Mouse (Mus musculus): Measurements from ENCODE around the gene Gclc. TPM values are rescaled to one million over a fixed set of nuclear protein-coding genes. Genes with fewer than 3 reads are reported as not detected.

The Gclc gene
- polyA plus RNA-seq, 1 experiment from 2014 or later, result 11.3 TPM

DNA sequence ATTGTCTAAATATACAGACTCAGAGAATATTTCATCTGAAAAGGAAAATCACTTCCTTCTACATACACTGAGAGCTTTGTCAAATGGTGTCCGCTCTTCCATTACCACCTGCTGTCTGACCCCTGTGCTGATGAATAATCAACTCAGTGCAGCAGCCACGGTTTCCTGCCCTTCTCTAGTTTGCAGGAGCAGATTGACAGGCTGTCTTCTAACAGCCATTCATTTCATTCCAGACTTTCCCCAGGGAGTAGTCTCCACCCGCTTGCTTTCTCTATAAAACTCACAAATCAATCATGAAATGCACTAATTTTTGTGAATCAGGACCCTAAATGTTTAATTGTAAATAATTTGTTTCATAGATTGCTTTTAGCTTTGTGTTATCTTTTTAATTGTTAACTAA lies 39.5 kb downstream of the Gclc start:
- H3K4me1 ChIP-seq, result no peaks in the 10 kb centered on the region
- H3K27ac ChIP-seq, result no peak overlapping the region
- no peak overlapping the region for H3K9ac ChIP-seq
- H3K9me3 ChIP-seq, result no peaks in the 10 kb centered on the region
- no peak overlapping the region for H3K4me3 ChIP-seq
- no peak for ATAC-seq (ENCODE audit: insufficient number of reproducible peaks, low FRiP score, low TSS enrichment, low read depth)
- peaks cover 28% of the 10 kb centered on the region for H3K36me3 ChIP-seq
- 57% methylated on average over 3 of the region's 3 CpGs for WGBS
- H3K27me3 ChIP-seq, result no peaks in the 10 kb centered on the region
- no peak overlapping the region for H3K4me2 ChIP-seq

DNA sequence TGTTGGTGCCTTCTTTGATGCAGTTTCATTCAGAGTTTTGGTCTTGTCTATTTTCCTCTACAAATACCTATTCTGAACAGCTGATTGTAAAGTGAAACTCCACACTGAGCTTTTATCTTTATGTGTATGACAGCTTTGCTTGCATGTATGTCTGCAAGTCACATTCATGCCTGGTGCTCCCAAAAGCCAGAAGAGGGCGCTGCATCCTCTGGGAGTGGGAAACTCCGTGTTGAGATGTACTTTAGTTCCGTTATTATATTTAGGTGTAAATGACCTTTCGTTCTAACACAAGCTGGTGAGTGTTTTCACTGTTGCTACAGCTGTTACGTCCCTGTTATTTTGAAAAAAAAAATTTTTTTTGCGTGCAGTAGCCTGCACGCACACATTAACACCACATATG lies 48.1 kb downstream of the Gclc start:
- Histone ChIP-seq H3K4me1 (peaks cover 4% of the 10 kb centered on the region), H3K4me2 (no peak overlapping the region), H3K9me3 (no peaks in the 10 kb centered on the region), H3K4me3 (no peak overlapping the region), H3K27me3 (no peaks in the 10 kb centered on the region), H3K9ac (no peak overlapping the region), H3K27ac (no peak overlapping the region), H3K36me3 (no peaks in the 10 kb centered on the region)
- 51% methylated on average over 7 of the region's 7 CpGs for WGBS
- ATAC-seq (ENCODE audit: insufficient number of reproducible peaks, low FRiP score, low TSS enrichment, low read depth), result no peak

DNA sequence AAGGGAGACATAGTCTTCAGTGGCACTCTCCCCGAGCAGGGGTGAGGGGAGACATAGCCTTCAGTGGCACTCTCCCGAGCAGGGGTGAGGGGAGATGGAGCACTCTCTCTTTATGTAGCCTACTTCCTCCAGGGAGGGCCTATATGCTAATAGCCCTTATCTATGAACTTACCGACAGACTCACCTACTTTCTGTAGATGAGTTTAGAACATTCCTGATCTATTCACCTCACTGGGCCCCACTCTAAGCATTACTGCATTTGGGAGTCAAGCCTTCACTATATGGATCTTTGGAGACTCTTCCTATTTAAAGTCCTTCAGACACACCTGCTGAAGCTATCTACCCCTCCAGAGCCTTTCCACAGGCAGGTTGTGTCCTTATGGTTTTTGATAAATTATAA lies 52.1 kb downstream of the Gclc start:
- Histone ChIP-seq H3K36me3 (no peaks in the 10 kb centered on the region), H3K9me3 (no peaks in the 10 kb centered on the region), H3K9ac (no peak overlapping the region), H3K4me3 (peak overlapping the region; percentile 22), H3K4me1 (peaks cover 4% of the 10 kb centered on the region), H3K4me2 (peak overlapping the region; percentile 40), H3K27me3 (no peaks in the 10 kb centered on the region), H3K27ac (no peak overlapping the region; the same call in 1 of the 2 replicates)
- WGBS, result 47% methylated on average over 3 of the region's 3 CpGs
- no peak for ATAC-seq (ENCODE audit: insufficient number of reproducible peaks, low FRiP score, low TSS enrichment, low read depth)

DNA sequence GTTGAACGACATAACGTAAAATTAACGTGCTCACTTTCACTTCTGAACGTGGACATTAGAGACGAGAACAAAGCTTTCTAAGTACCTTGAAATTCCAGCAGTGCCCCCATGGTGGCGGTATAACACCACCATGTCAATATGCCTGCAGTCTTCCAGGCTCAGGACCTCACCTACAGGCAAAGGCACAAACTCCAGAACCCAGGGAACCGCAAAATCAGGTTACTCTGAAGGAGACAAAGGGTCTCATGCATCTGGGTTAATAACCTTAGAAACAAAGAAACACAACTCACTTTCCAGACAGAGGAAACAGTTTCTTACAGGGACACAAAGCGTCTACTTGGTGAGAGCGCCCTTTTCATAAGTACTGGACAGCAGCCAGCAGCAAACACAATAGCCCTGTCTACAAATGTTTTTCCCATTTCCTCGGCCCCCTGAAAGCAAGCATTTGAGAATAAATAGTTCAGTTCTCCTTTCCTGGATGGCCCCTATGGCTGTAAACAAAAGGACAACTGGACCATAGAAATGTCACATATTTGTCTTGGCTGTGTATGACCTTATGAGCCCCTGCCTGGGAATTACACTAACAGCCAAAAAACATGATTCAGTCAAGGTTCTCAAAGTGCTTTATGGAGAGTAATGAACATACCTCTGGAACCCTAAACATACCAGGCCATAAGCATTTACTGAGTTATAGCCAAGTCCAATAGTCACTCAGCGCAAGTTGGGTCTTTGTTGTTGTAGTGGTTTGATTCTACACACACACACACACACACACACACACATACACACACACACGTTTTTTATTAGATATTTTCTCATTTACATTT lies 52.7 kb downstream of the Gclc start:
- no peaks in the 10 kb centered on the region for H3K27me3 ChIP-seq
- H3K27ac ChIP-seq, result peak overlapping the region; percentile 43; the same call in 1 of the 2 replicates
- no peak overlapping the region for H3K9ac ChIP-seq
- H3K9me3 ChIP-seq, result no peaks in the 10 kb centered on the region
- peaks cover 4% of the 10 kb centered on the region for H3K4me1 ChIP-seq
- ATAC-seq (ENCODE audit: insufficient number of reproducible peaks, low FRiP score, low TSS enrichment, low read depth), result peak; percentile 75; the same call in 1 of the 2 replicates
- H3K4me2 ChIP-seq, result peak overlapping the region; percentile 40
- H3K4me3 ChIP-seq, result peak overlapping the region; percentile 22
- H3K36me3 ChIP-seq, result no peaks in the 10 kb centered on the region
- 16% methylated on average over 12 of the region's 12 CpGs for WGBS

DNA sequence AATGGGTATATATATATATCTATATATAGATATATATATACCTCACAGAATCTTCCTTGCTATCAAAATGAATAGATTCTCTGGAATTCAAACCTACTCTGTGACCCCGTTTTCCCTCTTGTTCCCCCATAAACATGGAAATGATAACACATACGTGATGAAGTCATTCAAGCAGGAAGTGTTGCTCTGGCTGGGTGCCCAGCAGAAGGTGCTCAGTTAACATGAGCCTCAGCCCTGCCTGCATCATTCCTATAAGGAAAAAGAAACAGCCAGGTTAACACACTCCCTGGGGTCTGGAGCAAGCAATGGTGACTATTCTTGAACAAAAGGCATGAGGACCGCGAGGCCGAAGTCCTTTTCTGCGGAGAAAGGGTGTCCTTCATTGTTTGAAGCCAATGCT lies 54.1 kb downstream of the Gclc start:
- 71% methylated on average over 6 of the region's 6 CpGs for WGBS
- Histone ChIP-seq H3K4me3 (no peak overlapping the region), H3K36me3 (no peaks in the 10 kb centered on the region), H3K4me2 (no peak overlapping the region), H3K9ac (no peak overlapping the region), H3K27me3 (no peaks in the 10 kb centered on the region), H3K4me1 (peaks cover 4% of the 10 kb centered on the region), H3K9me3 (no peaks in the 10 kb centered on the region), H3K27ac (no peak overlapping the region)
- no peak for ATAC-seq (ENCODE audit: insufficient number of reproducible peaks, low FRiP score, low TSS enrichment, low read depth)

DNA sequence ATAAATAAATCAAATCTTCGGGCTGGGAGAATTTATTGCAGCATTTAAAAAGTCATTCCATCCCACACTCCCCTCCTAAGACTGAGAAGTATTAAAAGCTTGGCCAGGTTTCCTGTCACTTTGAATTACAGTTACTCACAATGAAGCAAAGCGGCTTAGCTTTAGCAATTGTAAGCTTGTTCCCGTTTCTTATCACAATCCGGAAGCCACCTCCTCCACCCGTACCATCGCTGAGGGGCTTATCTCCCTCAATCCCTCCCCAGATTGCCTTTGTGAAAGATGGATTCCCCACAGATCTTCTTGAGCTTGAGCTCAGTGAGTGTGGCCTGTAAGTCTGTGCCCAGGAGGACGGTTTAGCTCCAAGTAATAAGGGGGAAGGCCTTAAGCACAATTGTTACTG lies 64.5 kb downstream of the Gclc start:
- WGBS, result 63% methylated on average over 7 of the region's 7 CpGs
- ATAC-seq (ENCODE audit: insufficient number of reproducible peaks, low FRiP score, low TSS enrichment, low read depth), result no peak

DNA sequence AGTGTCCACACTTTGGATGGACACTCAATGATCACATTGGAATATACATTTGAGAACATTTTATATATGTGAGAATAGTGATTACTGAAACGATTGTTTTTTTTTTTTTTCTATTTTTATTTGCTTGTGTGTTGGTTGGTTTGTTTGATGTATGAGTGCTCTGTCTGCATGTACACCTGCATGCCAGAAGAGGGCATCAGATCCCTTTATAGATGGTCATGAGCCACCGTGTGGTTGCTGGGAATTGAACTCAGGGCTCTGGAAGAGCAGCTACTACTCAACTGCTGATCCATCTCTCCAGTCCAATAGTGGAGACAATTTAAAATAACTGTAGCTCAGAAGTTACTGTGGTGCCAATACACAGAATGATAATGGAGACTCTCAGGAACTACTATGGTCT lies 65.0 kb downstream of the Gclc start:
- Histone ChIP-seq H3K9me3 (no peaks in the 10 kb centered on the region), H3K27me3 (no peaks in the 10 kb centered on the region), H3K4me2 (no peak overlapping the region), H3K36me3 (no peaks in the 10 kb centered on the region), H3K4me1 (peaks cover 4% of the 10 kb centered on the region; the same call in 1 of the 2 replicates), H3K9ac (no peak overlapping the region), H3K4me3 (no peak overlapping the region), H3K27ac (no peak overlapping the region)
- WGBS, result 82% methylated on average over 2 of the region's 2 CpGs
- ATAC-seq (ENCODE audit: insufficient number of reproducible peaks, low FRiP score, low TSS enrichment, low read depth), result no peak

More for the DNA sequence above, 64.5 kb downstream of the Gclc start:
- Histone ChIP-seq H3K36me3 (no peaks in the 10 kb centered on the region), H3K27ac (no peak overlapping the region), H3K9ac (no peak overlapping the region), H3K4me2 (no peak overlapping the region), H3K9me3 (no peaks in the 10 kb centered on the region), H3K4me1 (peaks cover 4% of the 10 kb centered on the region; the same call in 1 of the 2 replicates), H3K27me3 (no peaks in the 10 kb centered on the region), H3K4me3 (no peak overlapping the region)

DNA sequence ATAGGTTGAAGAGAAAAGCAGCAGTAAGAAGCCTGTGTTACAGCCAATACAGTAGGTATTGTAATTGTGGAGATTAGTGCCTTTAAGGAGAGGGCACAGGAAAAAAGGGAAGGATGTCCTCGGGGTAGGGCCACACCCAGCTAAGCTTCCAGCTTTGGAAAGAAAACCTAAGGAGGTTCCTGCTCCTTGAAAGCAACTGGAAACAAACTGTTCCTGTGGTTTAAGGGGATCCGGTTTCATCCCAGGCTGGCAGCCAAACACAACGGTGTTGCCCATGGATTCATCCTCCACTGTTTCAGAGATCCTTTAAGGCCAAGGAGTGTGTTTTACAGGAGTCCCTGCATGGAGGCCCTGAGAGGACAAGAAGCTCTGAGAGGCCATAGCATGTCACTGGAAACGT lies 66.5 kb downstream of the Gclc start:
- Histone ChIP-seq H3K27ac (no peak overlapping the region), H3K36me3 (no peaks in the 10 kb centered on the region), H3K9ac (no peak overlapping the region), H3K4me3 (no peak overlapping the region), H3K4me1 (peaks cover 10% of the 10 kb centered on the region), H3K9me3 (no peaks in the 10 kb centered on the region), H3K4me2 (no peak overlapping the region), H3K27me3 (no peaks in the 10 kb centered on the region)
- 47% methylated on average over 4 of the region's 4 CpGs for WGBS
- no peak for ATAC-seq (ENCODE audit: insufficient number of reproducible peaks, low FRiP score, low TSS enrichment, low read depth)

DNA sequence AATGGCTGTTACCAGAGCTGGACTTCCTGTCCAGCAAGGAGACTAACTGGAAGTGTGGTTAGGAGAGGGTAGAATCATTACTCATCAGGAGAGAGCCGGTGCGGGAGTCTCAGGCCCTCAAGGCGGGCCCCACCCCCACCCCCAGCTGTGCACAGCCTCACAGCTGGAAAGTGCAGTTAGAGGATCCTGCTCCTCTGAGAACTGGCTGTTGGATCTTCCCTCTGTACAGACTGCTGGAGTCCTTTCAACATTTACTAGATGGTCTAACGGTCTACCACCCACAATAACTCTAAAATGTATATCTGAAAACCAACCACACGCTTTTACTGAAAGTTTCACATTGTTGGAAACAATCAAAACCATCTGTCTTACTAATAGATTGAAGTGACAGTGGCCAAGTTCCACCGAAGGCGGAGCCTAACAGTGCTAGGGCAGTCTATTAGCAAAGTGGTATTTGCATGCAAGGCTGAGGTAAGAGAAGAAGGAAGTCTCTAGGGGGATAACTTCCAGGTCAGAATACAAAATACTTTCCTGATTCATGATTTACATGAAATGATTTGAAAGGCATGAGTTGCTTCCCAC lies 71.1 kb downstream of the Gclc start:
- 7% methylated on average over 7 of the region's 7 CpGs for WGBS
- no peaks in the 10 kb centered on the region for H3K36me3 ChIP-seq
- H3K4me2 ChIP-seq, result no peak overlapping the region
- ATAC-seq (ENCODE audit: insufficient number of reproducible peaks, low FRiP score, low TSS enrichment, low read depth), result peak; percentile 64; the same call in 1 of the 2 replicates
- no peak overlapping the region for H3K9ac ChIP-seq
- no peak overlapping the region for H3K4me3 ChIP-seq
- peak overlapping the region; percentile 52 for H3K27ac ChIP-seq
- H3K9me3 ChIP-seq, result no peaks in the 10 kb centered on the region
- peaks cover 15% of the 10 kb centered on the region for H3K4me1 ChIP-seq
- no peaks in the 10 kb centered on the region for H3K27me3 ChIP-seq

DNA sequence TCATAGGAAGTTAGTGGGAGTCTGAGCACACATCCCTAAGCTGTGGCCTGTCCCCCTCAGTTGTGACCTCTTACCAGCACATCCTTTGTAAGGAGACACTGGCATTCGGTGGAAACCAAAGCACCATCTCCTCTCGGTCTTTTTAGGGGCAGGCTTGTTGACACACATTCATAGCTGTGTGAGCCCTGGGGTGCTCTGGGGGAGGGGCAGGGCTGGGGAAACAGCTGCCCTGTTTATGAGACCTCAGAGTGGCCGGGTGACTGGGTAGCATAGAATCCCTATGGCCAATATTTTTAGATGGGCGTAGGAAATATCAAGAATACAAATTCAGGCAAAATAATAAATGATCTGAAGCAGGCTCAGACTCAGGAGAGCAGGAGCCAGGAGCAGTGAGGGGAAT lies 71.9 kb downstream of the Gclc start:
- no peaks in the 10 kb centered on the region for H3K9me3 ChIP-seq
- ATAC-seq (ENCODE audit: insufficient number of reproducible peaks, low FRiP score, low TSS enrichment, low read depth), result no peak
- H3K4me3 ChIP-seq, result no peak overlapping the region
- no peak overlapping the region for H3K4me2 ChIP-seq
- no peaks in the 10 kb centered on the region for H3K36me3 ChIP-seq
- peak overlapping the region; percentile 52; the same call in 1 of the 2 replicates for H3K27ac ChIP-seq
- H3K9ac ChIP-seq, result no peak overlapping the region
- WGBS, result 27% methylated on average over 4 of the region's 4 CpGs
- H3K4me1 ChIP-seq, result peaks cover 15% of the 10 kb centered on the region
- no peaks in the 10 kb centered on the region for H3K27me3 ChIP-seq

DNA sequence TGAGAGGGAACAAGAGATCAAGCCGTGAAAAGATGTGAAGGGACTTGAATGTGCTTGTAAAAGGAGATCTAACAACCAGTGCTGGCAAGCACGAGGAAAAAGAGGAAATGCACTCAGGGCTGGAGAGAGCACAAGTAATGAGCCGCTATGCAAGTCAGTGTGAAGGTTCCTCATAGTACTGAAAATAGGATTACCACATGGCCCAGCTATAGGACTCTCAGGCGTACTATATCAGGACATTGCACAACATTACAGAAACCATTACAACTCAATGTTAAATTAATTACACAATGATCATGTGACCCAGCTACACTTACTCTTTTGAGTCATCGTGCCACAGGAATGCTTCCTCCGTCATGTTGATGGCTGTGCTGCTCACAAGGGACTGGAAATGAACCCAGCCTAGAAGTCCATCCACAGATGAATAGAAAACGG lies 74.2 kb downstream of the Gclc start:
- Histone ChIP-seq H3K4me2 (no peak overlapping the region), H3K9ac (no peak overlapping the region), H3K9me3 (no peaks in the 10 kb centered on the region), H3K4me3 (no peak overlapping the region), H3K4me1 (peaks cover 15% of the 10 kb centered on the region), H3K27ac (peak overlapping the region; percentile 48), H3K36me3 (no peaks in the 10 kb centered on the region), H3K27me3 (no peaks in the 10 kb centered on the region)
- WGBS, result 29% methylated on average over 7 of the region's 7 CpGs
- ATAC-seq (ENCODE audit: insufficient number of reproducible peaks, low FRiP score, low TSS enrichment, low read depth), result peak; percentile 86

DNA sequence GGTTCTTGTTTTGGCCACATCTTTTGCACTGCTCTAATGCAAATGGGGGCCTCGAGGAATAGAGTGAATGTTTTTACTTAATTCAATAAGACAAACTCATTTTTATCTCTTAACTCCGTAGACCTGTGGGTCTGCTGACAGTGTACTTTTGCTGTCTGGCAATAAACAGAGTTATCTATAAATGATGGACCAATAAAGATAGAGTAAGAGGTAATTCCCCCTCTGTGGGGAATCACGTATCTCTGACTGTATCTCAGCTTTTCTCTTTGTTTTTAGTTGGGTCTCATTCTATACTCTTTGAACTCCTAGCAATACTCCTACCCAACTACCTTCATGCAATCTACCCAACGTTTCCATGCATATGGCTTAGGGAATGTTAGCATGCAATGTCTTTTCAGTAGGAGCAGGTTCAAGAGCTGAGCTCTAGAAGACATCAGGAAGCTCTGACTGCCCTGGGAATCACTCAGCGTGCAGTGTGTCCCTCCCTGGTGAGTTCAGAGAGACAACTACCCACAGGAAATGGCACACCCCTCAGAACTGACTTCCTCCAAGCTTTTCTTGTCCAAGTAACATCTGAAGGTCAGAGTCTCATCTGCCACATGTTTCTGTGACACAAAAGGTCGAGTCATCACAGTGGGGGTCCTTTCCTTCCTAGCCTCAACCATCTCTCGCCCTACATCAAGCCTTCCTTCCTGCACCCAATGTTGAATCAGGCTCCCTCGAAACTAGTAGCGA lies 80.1 kb downstream of the Gclc start:
- Histone ChIP-seq H3K27ac (no peak overlapping the region), H3K36me3 (no peaks in the 10 kb centered on the region), H3K4me1 (no peaks in the 10 kb centered on the region), H3K4me2 (no peak overlapping the region), H3K9ac (no peak overlapping the region), H3K4me3 (no peak overlapping the region), H3K27me3 (no peaks in the 10 kb centered on the region), H3K9me3 (no peaks in the 10 kb centered on the region)
- no peak for ATAC-seq (ENCODE audit: insufficient number of reproducible peaks, low FRiP score, low TSS enrichment, low read depth)
- 72% methylated on average over 9 of the region's 9 CpGs for WGBS
